Mouse (Mus musculus): ENCODE data around the gene Pld6.
A peak's percentile ranks its signal among the peaks of the same experiment; 100 is the strongest.

The Pld6 gene

GRCm38 (mm10) chr11:59787199-59787781, at the start of gene Pld6:
Gene Pld6, minus strand, starts transcription at chr11:59787645.
- peak; percentile 73 to 82 for DNase-seq

- DNase-seq = no peak
These were observed 34.2 kb upstream of the Pld6 start for GRCm38 (mm10) chr11:59821625-59822024.

- peak; percentile 15 to 55 for DNase-seq
These were observed 30.5 kb upstream of the Pld6 start for GRCm38 (mm10) chr11:59817916-59818315.

- DNase-seq = no peak
These were observed 28.1 kb upstream of the Pld6 start for GRCm38 (mm10) chr11:59815482-59816065.

GRCm38 (mm10) chr11:59814936-59815335, 27.5 kb upstream of the Pld6 start:
- DNase-seq = no peak

GRCm38 (mm10) chr11:59814311-59814710, 26.9 kb upstream of the Pld6 start:
- no peak for DNase-seq

GRCm38 (mm10) chr11:59813276-59813675, 25.8 kb upstream of the Pld6 start:
- DNase-seq = no peak

GRCm38 (mm10) chr11:59811211-59811610, 23.8 kb upstream of the Pld6 start:
- no peak for DNase-seq

- DNase-seq = no peak
These were observed 23.2 kb upstream of the Pld6 start for GRCm38 (mm10) chr11:59810480-59811158.

GRCm38 (mm10) chr11:59809670-59810474, 22.4 kb upstream of the Pld6 start, which contains the start of gene Flcn:
Gene Flcn, minus strand, starts transcription at chr11:59810016.
- DNase-seq = peak; percentile 85

GRCm38 (mm10) chr11:59809071-59809669, 21.7 kb upstream of the Pld6 start:
- DNase-seq = peak; percentile 69 to 79

- DNase-seq = no peak
These were observed 20.9 kb upstream of the Pld6 start for GRCm38 (mm10) chr11:59808170-59808960.

GRCm38 (mm10) chr11:59805656-59806055, 18.2 kb upstream of the Pld6 start:
- no peak for DNase-seq

- no peak for DNase-seq
These were observed 17.8 kb upstream of the Pld6 start for GRCm38 (mm10) chr11:59805256-59805655.

GRCm38 (mm10) chr11:59804409-59805110, 17.1 kb upstream of the Pld6 start:
- no peak for DNase-seq

- DNase-seq = no peak
These were observed 16.1 kb upstream of the Pld6 start for GRCm38 (mm10) chr11:59803516-59803915.

- DNase-seq = no peak
These were observed 14.4 kb upstream of the Pld6 start for GRCm38 (mm10) chr11:59801881-59802280.

GRCm38 (mm10) chr11:59800412-59800811, 13.0 kb upstream of the Pld6 start:
- DNase-seq = no peak

GRCm38 (mm10) chr11:59793390-59793789, 5.9 kb upstream of the Pld6 start:
- DNase-seq = no peak

- DNase-seq = no peak
These were observed 1.9 kb upstream of the Pld6 start for GRCm38 (mm10) chr11:59789311-59789710.

GRCm38 (mm10) chr11:59786444-59787198, 824 bp downstream of the Pld6 start:
- peak; percentile 15 to 63 for DNase-seq

Data from lung, adult 18-20 months (tissue).